Mouse (Mus musculus): ENCODE data around the gene Exoc4.

- TF ChIP-seq POLR2A (IDR thresholded peaks at IDR 0.05; ENCODE audit: extremely low read depth, insufficient read depth, low read length) = no peak
- TF ChIP-seq CTCF (IDR thresholded peaks at IDR 0.05; ENCODE audit: low read depth, low read length) = no peak
Observed at GRCm38 (mm10) chr6:33982709-33983108, 733.8 kb downstream of the Exoc4 start.

Measured in liver, adult 2 months (tissue).